Mouse (Mus musculus): ENCODE data around the gene Cyp2j12.
"Not testable (repeated sequence)": the region's sequence is repeated elsewhere in the genome, so short reads cannot be mapped to it uniquely, and the experiment has no call there.

The Cyp2j12 gene

DNA sequence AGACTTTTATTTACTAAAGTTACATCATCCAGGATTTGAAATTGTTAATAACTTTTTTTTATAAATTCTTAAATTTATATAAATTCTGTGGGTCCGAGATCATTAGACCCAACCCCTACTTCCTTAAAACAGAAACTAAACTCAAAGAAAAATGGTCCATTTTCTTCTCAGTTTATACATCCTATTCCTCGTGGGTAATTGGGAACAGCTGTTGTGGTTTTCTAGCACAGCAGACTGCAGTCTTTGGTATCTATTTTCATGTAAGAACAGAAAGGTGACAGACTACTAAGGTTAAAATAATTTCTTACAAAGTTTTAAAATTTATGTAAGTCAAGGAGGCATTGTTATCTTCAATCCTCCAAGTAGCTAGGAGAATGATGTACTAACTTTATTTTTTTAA, 44.1 kb downstream of the Cyp2j12 start:
- Histone ChIP-seq H3K4me3 (replicated peaks; ENCODE audit: low read length) (no peak overlapping the region), H3K4me1 (replicated peaks; ENCODE audit: low read depth, low read length) (no peaks in the 10 kb centered on the region), H3K27me3 (ENCODE audit: insufficient read depth, low read length) (no peaks in the 10 kb centered on the region), H3K9me3 (ENCODE audit: low read length) (no peaks in the 10 kb centered on the region), H3K36me3 (ENCODE audit: insufficient read depth, low read length) (no peaks in the 10 kb centered on the region)
- TF ChIP-seq CTCF (conservative IDR thresholded peaks at IDR 0.05; ENCODE audit: low read length) (no peak), NANOG (IDR thresholded peaks at IDR 0.05; ENCODE audit: borderline replicate concordance, low read length) (no peak), POU5F1 (IDR thresholded peaks at IDR 0.05; ENCODE audit: borderline replicate concordance, low read length) (no peak)

DNA sequence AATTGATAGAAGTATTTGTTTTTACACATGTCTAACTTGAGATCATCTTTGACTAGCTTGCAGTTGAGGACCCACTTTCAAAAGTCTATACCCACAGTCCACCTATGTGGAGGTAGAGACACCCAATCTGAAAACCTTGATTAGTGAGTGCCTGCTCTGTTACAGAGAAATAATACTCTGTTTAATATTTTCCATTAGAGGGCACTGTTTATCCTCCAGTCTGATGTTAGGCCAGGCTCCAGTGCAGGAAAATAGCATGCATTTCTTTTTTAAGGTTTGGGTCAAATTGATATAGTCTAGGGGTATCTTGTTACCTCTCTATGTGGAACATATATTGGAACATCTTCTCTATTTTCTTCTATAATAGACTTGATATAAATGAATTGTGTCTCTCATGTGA, 49.1 kb downstream of the Cyp2j12 start:
- H3K27me3 ChIP-seq (ENCODE audit: insufficient read depth, low read length) = no peaks in the 10 kb centered on the region

DNA sequence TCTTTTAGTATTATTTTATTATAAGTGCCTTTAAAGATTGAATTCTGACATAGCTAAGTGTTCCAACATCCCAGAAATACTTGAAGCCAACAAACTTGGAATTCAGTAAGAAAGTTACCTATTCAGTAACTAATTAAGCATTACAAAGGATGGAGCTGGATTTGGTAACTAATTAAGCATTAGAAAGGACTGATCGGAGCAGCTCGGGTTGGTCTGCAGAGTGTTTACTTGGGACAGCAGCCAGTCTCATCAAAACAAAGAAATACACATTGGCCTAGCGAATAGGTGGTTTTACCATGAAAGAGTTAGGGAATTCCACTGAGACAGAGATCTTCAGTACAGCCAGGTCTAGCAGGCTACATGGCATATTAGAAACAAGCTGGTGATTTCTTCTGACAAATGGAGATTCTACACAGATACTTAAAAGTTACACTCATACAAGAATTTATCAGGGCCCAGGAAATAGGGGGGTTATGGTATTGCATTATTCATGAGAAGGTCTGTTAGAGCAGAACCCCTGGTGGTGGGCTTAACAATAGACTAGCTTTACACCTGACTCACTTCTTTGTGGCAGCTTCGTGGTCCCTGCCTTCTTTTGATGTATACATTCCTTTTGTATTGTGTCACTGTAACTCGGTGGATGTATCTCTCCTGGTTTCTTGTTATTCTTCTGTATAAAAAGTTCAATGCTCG, 51.5 kb downstream of the Cyp2j12 start:
- Histone ChIP-seq H3K4me1 (replicated peaks; ENCODE audit: low read depth, low read length) (peaks cover 19% of the 10 kb centered on the region), H3K9me3 (ENCODE audit: low read length) (peaks cover 13% of the 10 kb centered on the region)
- H3K27me3 ChIP-seq (ENCODE audit: insufficient read depth, low read length); H3K36me3 ChIP-seq (ENCODE audit: insufficient read depth, low read length); H3K4me3 ChIP-seq (replicated peaks; ENCODE audit: low read length): not testable (repeated sequence)
- TF ChIP-seq NANOG (IDR thresholded peaks at IDR 0.05; ENCODE audit: borderline replicate concordance, low read length) (peak; percentile 35; the same call in 1 of the 2 replicates), POU5F1 (IDR thresholded peaks at IDR 0.05; ENCODE audit: borderline replicate concordance, low read length) (peak; percentile 92)

More for the DNA sequence above, 49.1 kb downstream of the Cyp2j12 start:
- Histone ChIP-seq H3K4me3 (replicated peaks; ENCODE audit: low read length) (no peak overlapping the region), H3K4me1 (replicated peaks; ENCODE audit: low read depth, low read length) (peaks cover 19% of the 10 kb centered on the region), H3K36me3 (ENCODE audit: insufficient read depth, low read length) (peaks cover 5% of the 10 kb centered on the region; the same call in 1 of the 2 replicates), H3K9me3 (ENCODE audit: low read length) (peaks cover 13% of the 10 kb centered on the region)
- TF ChIP-seq CTCF (conservative IDR thresholded peaks at IDR 0.05; ENCODE audit: low read length) (no peak), POU5F1 (IDR thresholded peaks at IDR 0.05; ENCODE audit: borderline replicate concordance, low read length) (no peak), NANOG (IDR thresholded peaks at IDR 0.05; ENCODE audit: borderline replicate concordance, low read length) (no peak)

DNA sequence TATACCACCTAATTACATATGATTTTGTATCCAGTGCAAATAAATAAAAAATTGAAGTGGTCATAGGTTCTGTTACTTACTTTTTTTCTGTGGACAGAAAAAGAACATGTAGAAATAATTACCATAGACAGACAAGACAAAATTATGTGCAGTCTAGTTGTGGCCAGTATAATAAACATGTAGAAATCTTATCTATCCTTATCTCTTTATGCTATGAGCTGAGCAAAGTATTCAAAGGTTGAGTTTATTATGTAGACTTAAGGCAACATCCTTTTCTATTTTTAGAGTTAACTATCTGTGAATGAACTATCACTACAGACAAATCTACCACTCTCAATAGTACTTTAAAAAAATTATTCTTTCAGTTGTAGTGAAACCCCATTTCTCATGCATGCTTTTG, 62.6 kb downstream of the Cyp2j12 start:
- Histone ChIP-seq H3K9me3 (ENCODE audit: low read length) (no peaks in the 10 kb centered on the region), H3K4me3 (replicated peaks; ENCODE audit: low read length) (no peak overlapping the region), H3K27me3 (ENCODE audit: insufficient read depth, low read length) (peaks cover 4% of the 10 kb centered on the region; the same call in 1 of the 2 replicates), H3K4me1 (replicated peaks; ENCODE audit: low read depth, low read length) (peaks cover 10% of the 10 kb centered on the region; the same call in 1 of the 2 replicates), H3K36me3 (ENCODE audit: insufficient read depth, low read length) (no peaks in the 10 kb centered on the region)
- TF ChIP-seq NANOG (IDR thresholded peaks at IDR 0.05; ENCODE audit: borderline replicate concordance, low read length) = no peak
- TF ChIP-seq CTCF (conservative IDR thresholded peaks at IDR 0.05; ENCODE audit: low read length) = no peak
- no peak for TF ChIP-seq POU5F1 (IDR thresholded peaks at IDR 0.05; ENCODE audit: borderline replicate concordance, low read length)

DNA sequence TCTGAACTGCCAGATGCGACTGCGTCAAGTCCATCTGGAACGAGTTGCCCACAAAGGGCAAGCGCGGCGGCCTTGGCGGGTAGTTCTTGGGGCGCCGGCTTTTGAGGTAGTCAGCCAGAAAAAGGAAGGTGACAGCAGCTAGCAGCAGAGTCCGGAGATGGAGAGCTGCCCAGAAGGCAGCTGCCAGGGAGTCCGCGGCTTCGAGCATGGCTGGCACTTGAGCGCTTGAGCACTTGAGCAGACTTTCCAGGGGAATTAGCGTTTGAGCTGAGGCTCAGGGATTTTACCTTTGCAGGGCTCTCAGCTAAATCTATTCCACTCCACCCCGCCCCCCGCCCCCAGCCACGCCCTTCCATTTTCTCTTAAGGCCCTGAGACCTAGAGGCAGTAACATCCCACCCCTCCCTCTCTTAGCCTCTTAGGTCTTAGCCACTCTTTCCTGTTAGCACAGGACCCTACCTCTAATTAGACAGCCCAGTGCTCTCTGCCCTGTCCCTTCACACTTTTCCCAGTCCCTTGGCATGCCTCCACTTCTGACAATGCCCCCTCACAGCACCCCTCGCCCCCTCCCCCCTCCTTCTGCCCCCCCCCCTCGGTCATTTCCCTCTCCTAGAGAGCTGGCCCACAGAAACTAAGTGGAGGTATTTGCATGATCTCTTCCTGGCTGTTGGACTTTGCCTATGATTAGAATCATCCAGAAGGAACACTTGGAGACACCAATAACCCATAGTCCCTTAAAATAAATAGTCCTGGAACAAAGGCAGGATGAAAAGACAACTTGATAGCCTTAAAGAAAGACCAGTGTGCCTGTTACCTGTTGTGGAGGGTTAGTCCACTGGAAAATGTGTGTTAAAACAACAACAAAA, 63.5 kb downstream of the Cyp2j12 start, which contains the start of gene Cyp2j13:
TSS of gene Cyp2j13 (minus strand) at position 286 of the 865 bp plus-strand sequence.
- H3K36me3 ChIP-seq (ENCODE audit: insufficient read depth, low read length) = no peaks in the 10 kb centered on the region
- peaks cover 4% of the 10 kb centered on the region; the same call in 1 of the 2 replicates for H3K27me3 ChIP-seq (ENCODE audit: insufficient read depth, low read length)
- peak within 1 kb of the TSS; percentile 68 for H3K4me3 ChIP-seq (replicated peaks; ENCODE audit: low read length)
- no peaks in the 10 kb centered on the region for H3K9me3 ChIP-seq (ENCODE audit: low read length)
- H3K4me1 ChIP-seq (replicated peaks; ENCODE audit: low read depth, low read length) = peaks cover 10% of the 10 kb centered on the region; the same call in 1 of the 2 replicates
- no peak for TF ChIP-seq CTCF (conservative IDR thresholded peaks at IDR 0.05; ENCODE audit: low read length)
- no peak for TF ChIP-seq NANOG (IDR thresholded peaks at IDR 0.05; ENCODE audit: borderline replicate concordance, low read length)
- no peak for TF ChIP-seq POU5F1 (IDR thresholded peaks at IDR 0.05; ENCODE audit: borderline replicate concordance, low read length)

DNA sequence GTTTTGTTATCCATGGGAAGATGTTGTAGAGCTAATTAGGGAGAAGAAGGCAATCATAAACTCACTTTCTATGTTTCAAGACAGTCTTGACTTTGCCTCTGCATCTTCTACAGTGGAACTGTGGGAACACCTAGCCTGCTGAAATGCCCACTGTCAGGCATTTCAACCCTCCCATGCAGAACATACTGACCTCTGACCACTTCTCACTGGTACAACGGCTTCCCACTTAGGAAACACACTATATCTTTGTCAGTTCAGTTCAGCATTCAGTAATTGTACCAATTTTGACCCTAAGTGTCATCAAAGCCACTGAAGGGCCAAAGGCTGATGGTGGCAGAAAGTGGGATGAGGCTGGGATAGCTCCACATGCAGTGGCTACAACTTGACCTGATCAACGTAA, 78.9 kb downstream of the Cyp2j12 start:
- Histone ChIP-seq H3K4me1 (replicated peaks; ENCODE audit: low read depth, low read length) (no peaks in the 10 kb centered on the region), H3K27me3 (ENCODE audit: insufficient read depth, low read length) (no peaks in the 10 kb centered on the region), H3K4me3 (replicated peaks; ENCODE audit: low read length) (no peak overlapping the region), H3K9me3 (ENCODE audit: low read length) (peaks cover 18% of the 10 kb centered on the region), H3K36me3 (ENCODE audit: insufficient read depth, low read length) (no peaks in the 10 kb centered on the region)
- TF ChIP-seq NANOG (IDR thresholded peaks at IDR 0.05; ENCODE audit: borderline replicate concordance, low read length) = no peak
- TF ChIP-seq CTCF (conservative IDR thresholded peaks at IDR 0.05; ENCODE audit: low read length) = no peak
- TF ChIP-seq POU5F1 (IDR thresholded peaks at IDR 0.05; ENCODE audit: borderline replicate concordance, low read length) = no peak

DNA sequence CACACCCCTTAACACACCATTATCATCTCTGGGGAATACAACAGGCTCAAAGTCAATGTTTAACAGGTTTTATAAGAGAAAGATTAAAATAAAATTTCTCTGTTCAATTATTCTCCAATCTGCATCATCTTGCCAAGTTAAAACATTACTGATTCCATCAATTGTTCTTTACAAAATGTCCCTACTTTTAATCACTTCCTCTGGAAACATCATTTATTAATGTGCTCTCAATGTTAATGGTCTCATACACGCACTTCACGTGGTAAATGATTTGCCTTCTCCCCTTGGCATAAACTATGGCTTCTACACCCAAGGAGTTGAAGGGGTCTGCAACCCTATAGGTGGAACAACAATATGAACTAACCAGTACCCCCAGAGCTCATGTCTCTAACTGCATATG, 80.8 kb downstream of the Cyp2j12 start:
- peaks cover 33% of the 10 kb centered on the region for H3K9me3 ChIP-seq (ENCODE audit: low read length)
- H3K27me3 ChIP-seq (ENCODE audit: insufficient read depth, low read length) = no peaks in the 10 kb centered on the region
- H3K4me3 ChIP-seq (replicated peaks; ENCODE audit: low read length) = no peak overlapping the region
- H3K4me1 ChIP-seq (replicated peaks; ENCODE audit: low read depth, low read length) = no peaks in the 10 kb centered on the region
- H3K36me3 ChIP-seq (ENCODE audit: insufficient read depth, low read length) = peaks cover 3% of the 10 kb centered on the region; the same call in 1 of the 2 replicates
- no peak for TF ChIP-seq CTCF (conservative IDR thresholded peaks at IDR 0.05; ENCODE audit: low read length)
- no peak for TF ChIP-seq POU5F1 (IDR thresholded peaks at IDR 0.05; ENCODE audit: borderline replicate concordance, low read length)
- no peak for TF ChIP-seq NANOG (IDR thresholded peaks at IDR 0.05; ENCODE audit: borderline replicate concordance, low read length)

All from E14TG2a.4 (cell line).